Mouse (Mus musculus): ENCODE measurements around the gene Syn2.
"Not testable (repeated sequence)": the region's sequence is repeated elsewhere in the genome, so short reads cannot be mapped to it uniquely, and the experiment has no call there.

Syn2 gene

GRCm38 (mm10) chr6:115178826-115179225 lies 44.1 kb downstream of the Syn2 start:
- DNase-seq (ENCODE audit: low spot score), result no peak

GRCm38 (mm10) chr6:115181094-115181493 lies 46.4 kb downstream of the Syn2 start:
- DNase-seq (ENCODE audit: low spot score), result no peak

GRCm38 (mm10) chr6:115191111-115191510 lies 56.4 kb downstream of the Syn2 start:
- no peak for DNase-seq (ENCODE audit: low spot score)

- no peak for DNase-seq (ENCODE audit: low spot score)
Measured at GRCm38 (mm10) chr6:115200753-115201152, 66.1 kb downstream of the Syn2 start.

- no peak for DNase-seq (ENCODE audit: low spot score)
Measured at GRCm38 (mm10) chr6:115203029-115203428, 68.3 kb downstream of the Syn2 start.

- no peak for DNase-seq (ENCODE audit: low spot score)
Measured at GRCm38 (mm10) chr6:115210187-115210586, 75.5 kb downstream of the Syn2 start.

- no peak for DNase-seq (ENCODE audit: low spot score)
Measured at GRCm38 (mm10) chr6:115210820-115211219, 76.1 kb downstream of the Syn2 start.

- no peak for DNase-seq (ENCODE audit: low spot score)
Measured at GRCm38 (mm10) chr6:115212132-115212903, 77.6 kb downstream of the Syn2 start.

GRCm38 (mm10) chr6:115213129-115213528 lies 78.4 kb downstream of the Syn2 start:
- no peak for DNase-seq (ENCODE audit: low spot score)

- no peak for DNase-seq (ENCODE audit: low spot score)
Measured at GRCm38 (mm10) chr6:115221215-115221641, 86.5 kb downstream of the Syn2 start.

GRCm38 (mm10) chr6:115225519-115225918 lies 90.8 kb downstream of the Syn2 start:
- peak; percentile 74 for DNase-seq (ENCODE audit: low spot score)

GRCm38 (mm10) chr6:115227043-115227442 lies 92.3 kb downstream of the Syn2 start, which contains the start of gene Gm17482:
Gene Gm17482, plus strand, starts transcription at chr6:115227343.
- DNase-seq (ENCODE audit: low spot score), result no peak

GRCm38 (mm10) chr6:115227529-115227928 lies 92.8 kb downstream of the Syn2 start:
- DNase-seq (ENCODE audit: low spot score), result peak; percentile 77

GRCm38 (mm10) chr6:115230557-115230956 lies 95.9 kb downstream of the Syn2 start:
- DNase-seq (ENCODE audit: low spot score), result no peak

- no peak for DNase-seq (ENCODE audit: low spot score)
Measured at GRCm38 (mm10) chr6:115231836-115232235, 97.1 kb downstream of the Syn2 start.

- DNase-seq (ENCODE audit: low spot score), result no peak
Measured at GRCm38 (mm10) chr6:115232562-115232961, 97.9 kb downstream of the Syn2 start.

- DNase-seq (ENCODE audit: low spot score), result no peak
Measured at GRCm38 (mm10) chr6:115238031-115239027, 103.6 kb downstream of the Syn2 start.

- no peak for DNase-seq (ENCODE audit: low spot score)
Measured at GRCm38 (mm10) chr6:115239335-115239734, 104.6 kb downstream of the Syn2 start.

GRCm38 (mm10) chr6:115240431-115240830 lies 105.7 kb downstream of the Syn2 start:
- not testable (repeated sequence) for DNase-seq (ENCODE audit: low spot score)

GRCm38 (mm10) chr6:115241131-115241699 lies 106.5 kb downstream of the Syn2 start:
- no peak for DNase-seq (ENCODE audit: low spot score)

GRCm38 (mm10) chr6:115241939-115242338 lies 107.2 kb downstream of the Syn2 start:
- DNase-seq (ENCODE audit: low spot score), result no peak

GRCm38 (mm10) chr6:115244222-115244621 lies 109.5 kb downstream of the Syn2 start:
- no peak for DNase-seq (ENCODE audit: low spot score)

Data from layer of hippocampus, adult 9-10 months (tissue).